Mouse (Mus musculus) heart, adult 11 months (tissue): ENCODE results near the gene Recql.

Experiments
- DNase-seq: peaks from one replicate; pipeline ENCODE4 v3.0.0; 2022

The Recql gene

GRCm38 (mm10) chr6:142387011-142387754, at the start of gene Recql, which contains the start of gene Golt1b:
Gene Recql, minus strand, starts transcription at chr6:142387087.
Gene Golt1b, plus strand, starts transcription at chr6:142387221.
- peak; percentile 100 for DNase-seq

DNA sequence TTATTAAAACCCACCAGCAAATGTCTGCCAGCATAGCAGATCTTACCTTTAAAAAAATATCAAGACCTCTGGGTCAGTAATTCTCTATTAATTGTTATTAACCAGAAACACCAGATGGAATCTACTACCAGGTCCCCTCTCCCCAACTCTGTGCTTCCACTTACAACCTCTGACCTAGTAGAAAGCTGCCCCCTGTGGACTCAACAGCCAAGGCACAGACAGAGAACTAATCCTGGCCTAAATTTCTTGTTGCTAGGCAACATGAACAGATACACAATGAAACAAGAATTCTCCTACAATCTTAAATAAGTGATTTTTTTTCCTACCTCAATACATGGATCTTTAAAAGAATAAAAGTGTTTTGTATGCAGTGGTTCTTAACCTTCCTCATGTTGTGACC, 42.2 kb upstream of the Recql start:
- no peak for DNase-seq

DNA sequence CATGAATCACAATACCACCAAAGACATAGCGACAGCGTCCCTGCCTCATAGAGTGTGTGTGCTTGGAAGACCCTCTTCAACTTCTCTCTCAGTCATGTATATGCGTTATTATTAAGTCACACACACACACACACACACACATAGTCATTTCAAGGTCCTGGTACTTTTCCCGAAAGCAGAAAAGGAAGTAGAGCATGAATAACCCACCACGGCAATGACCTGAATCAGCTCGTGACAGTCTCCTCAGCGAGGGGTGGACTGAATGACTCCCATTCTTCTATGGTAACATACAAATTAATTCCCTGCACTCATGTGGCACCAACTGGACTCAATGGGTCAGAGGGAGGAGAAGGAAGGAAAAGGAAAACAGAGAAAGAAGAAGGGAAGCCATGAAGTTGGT, 38.1 kb upstream of the Recql start:
- no peak for DNase-seq

DNA sequence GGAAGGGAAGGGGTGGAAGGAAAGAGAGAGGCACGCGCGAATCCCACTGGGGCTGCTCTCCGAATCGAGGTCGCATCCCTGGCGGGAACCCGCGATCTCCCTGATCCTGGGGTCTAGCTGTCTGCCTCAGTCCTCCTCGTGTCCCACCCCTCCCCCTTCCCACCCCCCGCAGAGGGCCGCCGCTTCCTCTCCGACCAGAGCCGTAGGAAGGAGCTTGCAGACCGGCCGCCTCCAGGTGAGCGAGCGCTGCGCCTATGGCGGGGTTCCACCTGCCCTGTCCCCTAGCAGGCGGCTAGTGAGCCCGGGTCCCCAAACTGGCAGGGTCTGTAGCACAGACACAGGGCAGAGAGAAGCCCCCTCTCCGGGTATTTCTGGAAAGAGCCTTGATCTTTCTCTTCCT, 27.7 kb upstream of the Recql start:
- no peak for DNase-seq

DNA sequence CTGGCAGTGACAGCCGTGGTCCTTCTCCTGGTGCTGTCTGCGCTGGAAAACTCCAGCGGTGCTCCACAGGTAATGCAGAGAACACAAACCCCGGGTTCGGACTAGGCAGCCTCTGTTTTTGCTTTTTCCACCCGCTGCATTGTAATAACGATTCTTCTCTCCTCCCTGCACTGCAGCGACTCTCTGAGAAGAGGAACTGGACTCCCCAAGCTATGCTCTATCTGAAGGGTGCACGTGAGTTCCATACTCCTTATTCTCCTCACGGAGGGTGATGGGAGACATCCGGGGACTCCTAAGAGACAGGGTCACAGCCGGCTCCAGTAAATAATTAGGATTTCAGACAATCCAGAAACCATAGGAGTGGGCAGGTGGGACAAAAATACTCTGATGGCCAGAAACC, 27.0 kb upstream of the Recql start:
- no peak for DNase-seq

- DNase-seq: no peak
Observed at GRCm38 (mm10) chr6:142412906-142413491, 26.1 kb upstream of the Recql start, which contains the start of gene Spx. Gene Spx, plus strand, starts transcription at chr6:142413441.

DNA sequence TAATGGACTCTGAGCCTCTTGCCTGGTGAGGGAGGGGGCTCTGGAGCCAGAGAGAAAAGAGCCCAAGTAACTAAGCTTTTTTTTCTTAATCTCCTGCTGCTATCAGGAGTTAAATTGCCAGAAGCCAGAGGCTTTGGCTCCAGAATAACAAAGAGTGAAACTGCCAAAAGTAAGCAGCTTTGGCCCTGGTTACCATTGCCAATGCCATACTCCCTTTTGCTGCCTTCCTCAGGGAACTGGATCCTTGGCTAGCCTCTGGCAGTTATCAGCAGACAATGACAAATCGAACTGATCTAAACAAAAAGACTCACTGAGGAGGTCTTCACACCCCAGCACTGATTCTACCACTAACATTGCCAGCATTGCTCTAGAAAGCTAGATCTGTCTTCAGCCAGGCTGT, 24.3 kb upstream of the Recql start:
- no peak for DNase-seq

- DNase-seq: peak; percentile 61
Observed at GRCm38 (mm10) chr6:142395756-142396155, 8.9 kb upstream of the Recql start.

- DNase-seq: peak; percentile 85
Observed at GRCm38 (mm10) chr6:142394669-142395068, 7.8 kb upstream of the Recql start.

DNA sequence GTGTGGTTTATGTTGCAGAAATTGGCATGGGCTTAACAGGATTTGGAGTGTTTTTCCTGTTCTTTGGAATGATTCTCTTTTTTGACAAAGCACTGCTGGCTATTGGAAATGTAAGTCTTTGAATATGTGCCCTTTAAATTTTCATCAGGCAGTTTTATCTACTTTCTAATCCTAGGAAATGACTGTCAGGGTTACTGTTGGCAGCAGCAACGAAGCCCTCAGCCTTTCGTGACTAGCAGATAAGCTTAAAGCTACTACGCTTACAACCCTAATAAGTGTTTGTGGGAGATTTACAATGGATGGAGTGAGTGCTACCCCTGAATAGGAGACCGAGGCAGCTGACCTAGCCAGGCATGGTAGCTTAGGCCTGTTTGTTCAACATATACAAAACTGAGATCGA, 5.4 kb upstream of the Recql start:
- no peak for DNase-seq

DNA sequence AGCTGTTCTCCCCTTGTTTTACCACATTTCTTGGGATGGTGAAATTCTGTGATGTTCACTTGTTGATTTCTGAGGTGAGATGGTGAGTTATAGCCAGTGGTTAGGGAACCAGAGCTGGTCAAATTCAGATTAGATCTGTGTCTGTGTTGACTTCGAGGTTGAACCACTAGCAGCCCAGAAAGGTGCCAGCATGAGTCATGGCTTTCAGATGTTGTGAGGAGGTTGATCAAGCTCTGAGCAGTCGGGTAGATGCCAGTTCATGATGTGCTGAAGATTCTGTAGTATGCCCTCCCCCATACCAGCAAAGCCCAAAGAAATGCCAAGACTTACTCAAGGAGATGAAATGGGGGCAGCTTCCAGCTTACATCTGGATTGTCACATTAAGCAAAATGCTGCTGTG, 2.2 kb upstream of the Recql start:
- DNase-seq: peak; percentile 72

DNA sequence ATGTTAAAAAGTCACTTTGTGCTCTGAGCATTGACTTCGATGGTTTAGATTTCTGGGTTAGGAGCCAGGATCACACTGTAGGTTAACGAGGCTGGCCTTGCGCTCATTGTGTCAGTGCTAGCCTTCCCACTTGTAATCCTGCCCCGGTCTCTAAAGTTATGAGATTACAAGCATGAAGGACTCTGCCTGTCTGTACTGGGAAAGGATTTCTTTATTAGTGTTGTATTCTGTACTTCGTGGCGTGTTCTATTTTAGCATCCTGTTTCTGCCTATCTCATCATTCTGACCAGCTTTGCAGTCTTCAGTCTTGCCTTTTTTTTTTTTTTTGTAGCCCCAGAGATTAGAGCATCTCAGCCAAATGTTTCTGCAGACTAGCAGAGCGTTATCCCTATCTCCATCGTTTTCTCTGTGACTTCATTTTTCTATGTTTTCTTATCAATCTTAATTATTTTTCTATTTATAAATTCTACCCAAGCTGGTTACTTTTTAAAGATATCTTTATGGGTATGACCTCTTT, 926 bp upstream of the Recql start:
- DNase-seq: no peak

- no peak for DNase-seq
Observed at GRCm38 (mm10) chr6:142386285-142387010, 439 bp downstream of the Recql start.

- peak; percentile 72 for DNase-seq
Observed at GRCm38 (mm10) chr6:142384521-142384920, 2.4 kb downstream of the Recql start.

- DNase-seq: peak; percentile 69
Observed at GRCm38 (mm10) chr6:142381615-142382014, 5.3 kb downstream of the Recql start.

DNA sequence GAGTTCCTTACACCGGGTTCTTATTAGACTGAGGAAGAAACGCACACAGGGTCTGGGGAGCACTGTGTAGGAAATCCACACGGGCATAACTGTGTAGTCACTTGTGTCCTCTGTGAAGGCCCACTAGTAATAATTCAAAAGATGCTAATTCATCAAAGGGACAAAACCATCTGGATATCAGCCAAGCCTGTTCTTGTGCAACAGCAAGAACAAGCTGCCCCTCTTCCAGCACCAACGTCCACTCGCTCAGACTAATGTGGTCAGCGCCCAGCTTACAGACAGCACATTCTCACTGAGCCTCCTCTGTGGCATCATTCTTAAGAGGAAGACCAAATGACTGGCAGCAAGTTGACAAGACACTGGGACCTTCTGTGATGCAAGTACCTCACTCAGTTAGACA, 6.9 kb downstream of the Recql start:
- DNase-seq: peak; percentile 64

DNA sequence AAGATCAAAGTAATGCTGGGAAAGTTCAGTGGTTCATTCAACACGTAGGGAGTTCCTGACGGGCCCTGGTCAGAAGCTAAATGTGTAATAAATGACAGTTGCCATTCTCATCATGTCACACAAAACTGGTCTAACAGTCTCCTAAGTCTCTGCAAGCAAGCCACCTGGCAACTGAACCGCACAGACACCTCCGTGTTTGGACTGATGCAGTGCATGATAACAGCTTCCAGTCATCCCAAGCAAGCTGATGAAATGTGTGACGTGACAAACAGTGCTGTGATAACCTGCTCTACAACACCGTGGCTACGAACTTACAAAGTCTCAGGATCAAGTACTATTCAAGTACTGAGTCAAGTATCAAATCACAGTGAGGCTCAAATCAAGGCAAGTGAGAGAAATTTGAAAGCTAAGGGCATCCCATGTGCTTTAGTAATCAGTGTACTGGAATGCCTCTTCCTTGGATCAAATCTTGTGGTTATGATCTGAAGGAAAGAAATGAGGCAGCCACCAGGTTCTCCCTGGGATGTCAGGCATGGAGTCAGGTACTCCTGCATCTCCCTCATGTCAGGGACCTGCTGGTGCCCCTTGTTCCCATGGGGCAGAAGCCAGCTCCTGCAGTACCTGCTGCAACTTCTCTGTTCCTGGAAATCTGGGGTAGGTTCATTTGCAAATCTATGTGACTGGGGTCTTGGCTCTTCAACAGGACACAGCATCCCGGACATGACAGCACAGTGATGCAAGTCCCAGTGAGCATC, 8.1 kb downstream of the Recql start:
- DNase-seq: peak; percentile 73

GRCm38 (mm10) chr6:142377081-142377480, 9.8 kb downstream of the Recql start:
- peak; percentile 64 for DNase-seq

- DNase-seq: no peak
Observed at GRCm38 (mm10) chr6:142369568-142369967, 17.3 kb downstream of the Recql start.

DNA sequence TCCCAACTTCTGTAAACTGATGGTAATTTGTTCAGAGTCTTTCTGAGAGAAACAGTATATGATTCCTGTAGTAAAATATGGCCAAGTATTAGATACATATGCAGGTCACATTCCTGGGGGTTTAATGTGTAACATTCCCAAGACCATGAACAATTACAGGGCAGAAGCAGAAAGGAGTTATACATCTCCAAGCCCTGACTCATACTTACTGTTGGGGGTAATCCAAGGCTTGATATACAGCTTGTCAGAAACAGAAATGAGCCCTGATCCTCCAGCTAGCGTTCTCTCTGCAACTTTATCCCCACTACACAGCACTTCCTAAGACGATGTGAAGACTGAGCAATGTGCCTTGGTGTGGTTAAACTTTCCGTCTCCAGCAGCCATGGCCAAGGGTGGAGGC, 19.3 kb downstream of the Recql start:
- DNase-seq: no peak

- DNase-seq: peak; percentile 53
Observed at GRCm38 (mm10) chr6:142366473-142367018, 20.3 kb downstream of the Recql start.

DNA sequence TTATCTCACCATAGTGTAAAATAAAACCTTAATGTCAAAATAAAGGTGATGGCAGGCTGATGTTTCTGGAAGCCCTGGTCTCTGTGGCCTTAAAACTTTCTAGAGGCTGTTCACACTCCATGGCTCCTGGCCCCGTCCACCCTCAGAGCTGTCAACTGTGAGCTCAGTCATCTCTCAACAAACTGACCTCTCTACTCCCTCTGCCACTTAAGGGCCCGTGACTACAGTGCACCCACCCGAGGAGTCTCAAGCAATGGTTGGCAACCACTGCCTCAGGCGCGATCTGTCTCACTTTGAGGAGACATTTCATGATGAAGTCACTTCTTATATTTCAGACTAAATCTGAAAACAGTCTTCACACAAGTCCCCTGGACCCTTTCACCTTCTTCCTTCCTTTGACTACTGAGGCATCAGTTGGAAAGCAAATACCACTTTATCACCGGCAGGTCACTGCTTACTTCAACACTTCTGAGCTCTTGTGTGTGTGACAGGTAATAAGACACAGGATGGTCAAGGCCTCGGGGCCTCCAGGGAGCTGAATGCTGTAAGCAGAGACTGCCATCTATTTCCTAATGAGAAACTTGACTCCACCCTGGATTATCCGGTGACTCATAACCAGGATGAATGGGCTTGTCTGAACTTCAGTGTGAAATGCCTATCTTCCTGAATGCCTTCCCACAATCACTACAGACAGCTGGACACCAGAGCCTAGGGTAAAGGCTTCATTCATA, 21.0 kb downstream of the Recql start:
- peak; percentile 86 for DNase-seq
